Mouse (Mus musculus): ENCODE measurements at regions not wholly inside any gene's neighbourhood (a gene's known extent, or its start where the extent isn't known, plus 50 kb on each side); places are given as distances from the start of the nearest gene placed in this dataset.
A peak's percentile ranks its signal among the peaks of the same experiment; 100 is the strongest.

DNA sequence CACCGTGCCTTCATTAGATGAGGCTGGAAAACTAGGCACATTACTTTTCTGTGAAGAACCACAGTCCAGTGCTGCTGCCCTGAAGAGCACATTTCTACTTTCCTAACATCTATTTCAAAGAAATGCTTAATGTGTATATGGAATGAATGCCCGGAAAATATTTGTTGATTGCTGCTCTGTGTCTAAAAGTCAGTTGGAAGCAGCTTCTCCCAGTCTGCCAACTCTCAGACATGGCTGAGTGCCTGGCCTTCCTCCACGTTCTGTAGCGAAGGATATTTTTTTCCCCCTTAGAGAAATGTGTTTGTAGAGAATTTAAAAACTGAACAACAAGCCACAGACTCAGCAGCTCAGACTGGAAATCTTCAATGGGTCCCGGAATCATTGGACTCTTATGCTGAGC, 576.4 kb upstream of the Arid1b start:
- no peak for DNase-seq (ENCODE audit: low spot score in 2 of 2)

- no peak for DNase-seq (ENCODE audit: low spot score in 2 of 2)
These were observed 569.5 kb upstream of the Arid1b start for GRCm38 (mm10) chr17:4424451-4425168.

DNA sequence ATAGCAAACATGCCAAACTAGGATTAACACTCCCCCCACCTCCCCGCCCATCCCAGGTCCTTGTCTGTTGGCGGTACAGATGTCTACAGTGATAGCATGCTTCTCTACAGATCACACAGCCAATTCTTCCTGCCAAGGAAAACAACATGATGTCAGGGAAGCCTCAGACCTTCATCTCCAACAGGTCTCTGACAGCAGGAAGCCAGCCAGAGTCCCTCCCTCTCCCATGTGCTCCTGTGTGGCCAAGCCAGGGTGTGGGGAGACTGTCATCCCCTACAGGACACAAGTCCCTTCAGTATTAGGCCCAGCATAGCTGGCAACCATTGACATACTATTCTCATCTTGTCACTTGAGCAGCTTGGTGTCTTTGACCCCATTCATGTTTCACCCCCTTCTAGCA, 568.8 kb upstream of the Arid1b start:
- DNase-seq (ENCODE audit: low spot score in 2 of 2): no peak

- DNase-seq (ENCODE audit: low spot score in 2 of 2): no peak
These were observed 565.1 kb upstream of the Arid1b start for GRCm38 (mm10) chr17:4429036-4429435.

GRCm38 (mm10) chr17:4445606-4446005, 548.5 kb upstream of the Arid1b start:
- no peak for DNase-seq (ENCODE audit: low spot score in 2 of 2)

DNA sequence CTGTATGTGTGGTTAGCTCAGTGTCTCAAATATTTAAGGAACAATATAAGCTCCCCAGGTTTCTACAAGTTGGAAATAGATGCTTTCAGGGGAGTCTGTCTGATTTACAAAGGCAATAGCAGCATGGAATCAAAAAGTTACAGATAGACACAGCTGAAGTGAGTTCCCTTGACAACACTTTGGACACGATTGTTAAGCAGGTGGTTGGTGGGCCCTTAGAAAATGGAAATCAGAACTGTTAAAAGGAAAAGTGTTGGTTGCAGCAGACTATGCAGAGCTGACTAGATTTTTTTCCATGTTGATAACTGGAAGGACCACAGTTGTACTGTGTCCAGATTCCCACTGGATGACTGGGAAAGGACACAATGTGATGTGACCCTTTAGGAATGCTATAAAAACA, 536.6 kb upstream of the Arid1b start:
- no peak for DNase-seq (ENCODE audit: low spot score in 2 of 2)

GRCm38 (mm10) chr17:4461541-4461940, 532.6 kb upstream of the Arid1b start:
- no peak for DNase-seq (ENCODE audit: low spot score in 2 of 2)

DNA sequence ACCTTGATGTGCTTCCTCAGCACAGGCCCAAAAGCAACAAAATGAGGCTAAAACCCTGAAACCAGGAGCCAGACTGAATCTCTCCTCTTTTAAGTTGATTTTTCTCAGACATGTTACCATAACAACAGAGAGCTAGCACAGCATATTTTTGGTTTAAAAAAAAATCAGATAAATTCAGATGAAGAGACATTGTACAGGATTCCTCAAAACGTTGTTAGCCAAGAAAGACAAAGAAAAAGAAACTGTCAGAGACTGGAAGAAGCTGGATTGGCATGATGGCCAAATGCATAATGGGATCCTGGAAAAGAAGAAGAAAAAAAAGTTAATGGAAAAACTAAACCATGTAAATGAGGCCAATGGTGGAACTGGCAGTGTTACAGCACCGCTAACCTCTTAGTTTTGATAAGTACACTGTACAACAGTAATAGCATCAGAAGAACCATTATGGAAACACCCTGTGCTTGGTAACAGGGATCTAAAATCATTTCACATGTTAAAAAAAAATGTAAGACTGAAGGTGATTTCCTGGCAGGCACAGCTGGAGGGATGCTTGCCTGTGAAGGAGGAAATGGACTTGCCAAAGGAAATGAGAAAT, 529.7 kb upstream of the Arid1b start:
- no peak for DNase-seq (ENCODE audit: low spot score in 2 of 2)

DNA sequence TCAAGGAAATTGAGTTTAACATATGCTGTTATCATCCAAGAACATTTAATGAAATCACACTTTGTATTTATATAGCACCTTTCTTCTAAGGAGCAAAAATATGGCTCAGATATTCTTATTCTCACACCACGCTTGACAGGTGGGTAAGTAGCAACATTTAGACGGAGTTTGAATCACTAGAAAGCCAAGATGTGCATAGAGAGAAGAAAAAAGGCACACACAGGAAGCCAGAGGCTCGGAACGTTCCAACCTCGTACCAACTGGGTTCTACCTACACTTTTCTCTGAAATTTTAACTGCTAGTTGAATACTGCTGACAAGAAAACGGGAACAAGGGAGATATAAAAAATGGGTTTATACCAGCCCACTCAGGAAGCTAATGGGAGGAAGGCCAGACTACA, 528.4 kb upstream of the Arid1b start:
- no peak for DNase-seq (ENCODE audit: low spot score in 2 of 2)

- DNase-seq (ENCODE audit: low spot score in 2 of 2): no peak
These were observed 521.7 kb upstream of the Arid1b start for GRCm38 (mm10) chr17:4472412-4472811.

DNA sequence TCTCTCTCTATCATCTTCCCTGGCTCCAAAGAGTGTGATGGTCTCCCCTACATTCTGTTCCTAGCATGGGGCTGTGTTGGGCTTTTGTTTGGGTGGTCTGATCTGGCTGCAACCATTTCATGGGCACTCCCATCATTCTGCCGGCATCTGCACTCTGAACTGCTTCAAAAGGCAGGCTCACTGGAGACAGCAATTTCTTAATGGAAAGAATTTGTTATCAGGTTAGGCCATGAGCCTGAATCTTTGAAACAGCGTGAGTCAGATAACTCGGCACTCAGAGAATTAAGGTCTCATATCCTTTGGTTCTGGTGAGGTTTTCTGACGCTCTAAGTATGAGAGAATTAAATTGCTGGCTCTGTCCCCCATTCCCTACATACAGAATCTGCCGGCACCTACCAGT, 519.8 kb upstream of the Arid1b start:
- no peak for DNase-seq (ENCODE audit: low spot score in 2 of 2)

- DNase-seq (ENCODE audit: low spot score in 2 of 2): no peak
These were observed 518.5 kb upstream of the Arid1b start for GRCm38 (mm10) chr17:4475665-4476064.

DNA sequence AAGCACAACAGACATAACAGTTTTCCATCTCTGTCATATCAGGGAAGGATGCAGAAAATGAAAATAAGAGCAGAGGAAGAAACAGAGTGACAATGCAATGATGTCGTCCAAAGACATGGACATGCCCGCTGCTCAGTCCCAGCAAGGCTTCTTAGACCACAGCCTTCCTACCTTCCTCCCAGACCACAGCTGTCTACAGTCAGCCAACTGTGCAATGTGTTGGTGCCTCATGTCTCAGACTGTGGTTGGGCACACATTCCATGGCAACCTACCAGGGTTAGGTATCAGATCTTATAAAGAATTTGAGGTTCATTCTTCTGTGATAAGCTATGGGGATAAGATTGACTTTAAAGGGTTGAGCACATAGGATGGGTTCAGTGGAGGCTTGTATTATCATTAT, 499.7 kb upstream of the Arid1b start:
- no peak for DNase-seq (ENCODE audit: low spot score in 2 of 2)

GRCm38 (mm10) chr17:4500504-4500903, 493.6 kb upstream of the Arid1b start:
- no peak for DNase-seq (ENCODE audit: low spot score in 2 of 2)

DNA sequence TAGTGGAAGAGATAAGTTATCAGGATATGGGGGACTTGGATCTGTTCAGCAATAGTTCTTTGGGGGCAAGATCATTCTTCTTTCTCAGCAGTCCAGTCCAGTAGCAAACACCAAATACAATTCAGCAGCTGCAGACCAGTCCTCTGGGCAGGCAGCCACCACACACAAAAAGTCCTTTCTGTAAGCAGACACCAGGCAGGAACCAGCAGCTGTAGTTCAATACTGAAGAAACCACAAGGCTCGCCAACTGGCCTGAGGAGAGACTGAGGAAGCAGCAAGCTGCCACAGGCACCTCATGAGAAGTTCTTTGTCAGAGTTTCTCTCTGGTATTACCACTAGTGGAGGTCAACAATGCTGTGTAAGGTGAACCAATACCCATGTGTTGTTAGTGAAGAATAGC, 493.1 kb upstream of the Arid1b start:
- DNase-seq (ENCODE audit: low spot score in 2 of 2): no peak

DNA sequence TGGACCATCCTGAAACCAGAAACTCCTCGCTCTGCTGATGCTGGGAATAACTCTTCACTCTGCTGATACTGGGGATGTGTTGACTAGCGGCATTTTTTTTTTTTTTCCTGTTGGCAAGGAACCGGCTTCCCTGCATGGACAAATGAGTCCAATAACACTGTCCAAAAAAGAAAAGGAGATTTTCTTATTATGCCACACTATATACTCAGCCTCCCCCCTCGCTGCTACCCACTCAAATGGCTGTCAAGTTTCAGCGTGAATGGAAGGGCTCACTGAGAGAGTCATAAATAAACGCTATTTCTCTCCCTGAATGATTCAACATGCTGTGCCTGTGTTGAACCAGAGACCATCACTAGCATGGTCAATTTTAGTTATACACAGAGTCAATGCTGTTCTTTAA, 489.2 kb upstream of the Arid1b start:
- no peak for DNase-seq (ENCODE audit: low spot score in 2 of 2)

- DNase-seq (ENCODE audit: low spot score in 2 of 2): peak; percentile 53 to 56
These were observed 484.6 kb upstream of the Arid1b start for GRCm38 (mm10) chr17:4509506-4509905.

- no peak for DNase-seq (ENCODE audit: low spot score in 2 of 2)
These were observed 478.0 kb upstream of the Arid1b start for GRCm38 (mm10) chr17:4516141-4516540.

DNA sequence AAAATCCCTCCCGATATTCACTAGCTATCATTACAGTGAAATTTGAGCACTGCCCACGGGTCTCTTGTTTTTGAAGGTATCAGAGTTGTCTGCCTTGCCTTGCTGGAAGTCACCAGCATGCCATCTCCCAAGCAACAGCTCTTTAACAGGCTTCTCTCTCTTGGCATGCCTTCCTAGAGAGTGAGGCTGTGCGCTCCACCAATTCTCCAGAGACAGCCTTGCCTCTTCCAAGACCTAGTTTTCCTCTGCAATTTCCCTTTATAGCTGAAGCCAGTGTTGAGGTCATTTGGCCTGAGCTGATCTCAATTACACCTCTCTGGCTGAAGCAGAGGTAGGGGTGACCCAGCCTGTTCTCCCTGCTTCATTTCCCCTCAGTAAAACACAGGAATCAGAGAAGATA, 477.3 kb upstream of the Arid1b start:
- DNase-seq (ENCODE audit: low spot score in 2 of 2): peak; percentile 4 to 12

DNA sequence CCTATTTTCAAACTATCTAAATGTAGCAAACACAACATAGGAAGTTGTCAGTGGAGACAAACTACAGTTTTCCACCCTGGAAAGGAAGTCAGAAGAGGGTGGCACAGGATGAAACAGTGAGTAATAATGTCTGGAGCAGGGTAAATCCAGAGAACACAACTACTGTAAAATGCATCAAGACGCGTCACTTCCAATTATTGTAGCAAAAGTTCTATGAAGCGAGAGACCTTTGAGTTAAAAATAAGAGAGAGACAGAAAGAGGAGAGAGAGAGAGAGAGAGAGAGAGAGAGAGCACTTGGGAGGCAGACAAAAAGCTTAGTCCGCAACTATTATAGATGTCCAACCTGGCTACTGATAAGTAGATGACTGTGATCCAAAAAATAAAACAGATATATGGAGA, 473.1 kb upstream of the Arid1b start:
- no peak for DNase-seq (ENCODE audit: low spot score in 2 of 2)

GRCm38 (mm10) chr17:4526466-4526865, 467.7 kb upstream of the Arid1b start:
- DNase-seq (ENCODE audit: low spot score in 2 of 2): no peak

DNA sequence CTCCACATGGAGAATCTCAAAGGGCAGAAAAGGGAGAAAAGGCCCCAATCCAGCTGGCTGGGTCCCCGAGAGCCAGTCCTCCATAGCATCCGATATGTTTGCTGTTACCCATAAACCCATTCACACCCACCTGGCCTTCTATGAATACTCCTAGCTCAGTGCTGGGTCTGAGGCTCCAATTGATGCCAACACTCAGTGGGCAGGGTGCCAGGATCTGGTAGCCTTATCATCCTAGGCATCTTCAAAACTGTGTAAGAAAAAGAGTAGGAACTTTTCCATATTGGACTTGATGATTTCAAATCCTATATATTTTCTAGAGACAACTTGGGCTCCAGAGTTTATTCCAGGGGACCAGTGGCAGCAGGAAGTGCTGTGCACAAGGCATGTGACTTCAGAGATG, 462.0 kb upstream of the Arid1b start:
- DNase-seq (ENCODE audit: low spot score in 2 of 2): no peak

- no peak for DNase-seq (ENCODE audit: low spot score in 2 of 2)
These were observed 453.7 kb upstream of the Arid1b start for GRCm38 (mm10) chr17:4540435-4540834.
